9 mouse cellular contexts compared by ENCODE assay signal in the genomic region with DNA sequence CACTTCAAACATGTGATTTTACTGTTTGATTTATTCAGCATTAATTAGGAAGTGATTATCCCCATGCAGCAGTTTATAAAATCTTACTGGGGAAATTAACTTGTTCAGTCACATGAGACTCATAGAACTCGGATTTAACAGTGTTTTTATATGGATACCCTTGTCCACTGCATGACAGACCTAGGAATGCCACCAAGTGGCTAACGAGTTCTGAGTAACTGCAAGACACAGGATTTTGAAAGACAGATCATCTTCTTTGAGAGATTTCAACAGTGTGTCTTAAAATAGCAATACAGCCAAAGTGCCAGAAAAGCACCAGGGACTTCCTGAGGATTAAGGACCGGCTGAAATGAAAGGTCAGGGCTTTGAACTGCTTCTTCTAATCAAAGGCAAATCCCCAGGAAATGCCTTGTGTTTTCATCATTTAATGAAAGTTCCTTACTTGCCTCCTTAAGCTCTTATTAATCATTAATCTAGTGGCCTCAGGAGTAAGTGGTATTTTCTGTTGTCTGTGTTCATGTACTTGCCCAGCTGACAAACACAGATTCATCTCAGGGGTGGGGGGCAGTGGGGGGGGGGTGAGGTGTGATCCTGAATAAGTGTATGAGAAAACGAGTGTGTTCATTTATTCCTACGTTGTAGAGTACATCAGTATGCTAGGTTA.
DNase-seq lines count a peak whose midpoint lies in the region; ATAC-seq lines count a peak whose summit lies in the region.
"Had no signal": no experiment of that assay in that cellular context is flagged by ENCODE, and none has a peak within 500 bp of the region (broad histone marks: within the 10 kb centered on the region; RNA-seq: fewer than 3 reads in every experiment).

No protein-coding gene starts in this region.

- 15% methylated on average over 5 of the region's 5 CpGs for WGBS in midbrain, embryonic 12.5 days

- no peak overlapping the region for H3K4me3 ChIP-seq in midbrain, embryonic 12.5 days

- H3K27me3 ChIP-seq in midbrain, embryonic 12.5 days: no peaks in the 10 kb centered on the region

- H3K4me1 ChIP-seq in midbrain, embryonic 12.5 days: 0 out of 2 replicates have a peak, but pooled peaks cover 7% of the 10 kb centered on the region

- H3K36me3 ChIP-seq in midbrain, embryonic 12.5 days: no peaks in the 10 kb centered on the region

- H3K4me2 ChIP-seq in midbrain, embryonic 12.5 days (replicated peaks): no peak overlapping the region

- intact Hi-C loops in left cerebral cortex, postnatal 10 days (cut with DNase I): no loop called here

- no peak overlapping the region for H3K9ac ChIP-seq in midbrain, embryonic 12.5 days (replicated peaks)

- H3K27ac ChIP-seq in midbrain, embryonic 12.5 days (replicated peaks): no peak overlapping the region
- H3K27ac ChIP-seq: macrophage had no signal

- H3K9me3 ChIP-seq in midbrain, embryonic 12.5 days: no peaks in the 10 kb centered on the region

- ATAC-seq in midbrain, embryonic 12.5 days (ENCODE audit: low FRiP score, low read depth): peak; percentile 52

- peak; percentile 21 for DNase-seq in kidney, adult 11 months
- no peak for DNase-seq in kidney, adult 18-20 months
- peak; percentile 19 for DNase-seq in embryo, embryonic 11 days
- DNase-seq in kidney, adult 8-10 months: peak; percentile 8 to 45
- no peak for DNase-seq in cerebellum, postnatal 25 days
- DNase-seq in left cerebral cortex, postnatal 10 days (ENCODE audit: extremely low spot score in 1 of 2, low spot score in 2 of 2): no peak
- no peak for DNase-seq in adrenal gland, postnatal 25 days

Comparison
In these comparisons a context has a peak if more than half of its experiments do, and no peak if none do; other contexts are left out.
1. DNase-seq: peak in kidney, adult 11 months (single experiment), embryo, embryonic 11 days (single experiment) and kidney, adult 8-10 months (2 of 2); none in kidney, adult 18-20 months (single experiment), cerebellum, postnatal 25 days (0 of 2), left cerebral cortex, postnatal 10 days (0 of 2) and adrenal gland, postnatal 25 days (single experiment).